Mouse (Mus musculus) lung, postnatal 14 days (tissue): ENCODE measurements around the gene Leng9.
"Not testable (repeated sequence)": the region's sequence is repeated elsewhere in the genome, so short reads cannot be mapped to it uniquely, and the experiment has no call there.

Experiments used
- DNase-seq: peaks from one replicate; pipeline ENCODE4 v3.0.0; 2021

Leng9 gene

GRCm38 (mm10) chr7:4150059-4150541 is at the start of gene Leng9:
TSS of gene Leng9 (minus strand) at chr7:4150374.
- DNase-seq: peak; percentile 46

GRCm38 (mm10) chr7:4178438-4178837 is 28.3 kb upstream of the Leng9 start:
- DNase-seq: peak; percentile 50

DNA sequence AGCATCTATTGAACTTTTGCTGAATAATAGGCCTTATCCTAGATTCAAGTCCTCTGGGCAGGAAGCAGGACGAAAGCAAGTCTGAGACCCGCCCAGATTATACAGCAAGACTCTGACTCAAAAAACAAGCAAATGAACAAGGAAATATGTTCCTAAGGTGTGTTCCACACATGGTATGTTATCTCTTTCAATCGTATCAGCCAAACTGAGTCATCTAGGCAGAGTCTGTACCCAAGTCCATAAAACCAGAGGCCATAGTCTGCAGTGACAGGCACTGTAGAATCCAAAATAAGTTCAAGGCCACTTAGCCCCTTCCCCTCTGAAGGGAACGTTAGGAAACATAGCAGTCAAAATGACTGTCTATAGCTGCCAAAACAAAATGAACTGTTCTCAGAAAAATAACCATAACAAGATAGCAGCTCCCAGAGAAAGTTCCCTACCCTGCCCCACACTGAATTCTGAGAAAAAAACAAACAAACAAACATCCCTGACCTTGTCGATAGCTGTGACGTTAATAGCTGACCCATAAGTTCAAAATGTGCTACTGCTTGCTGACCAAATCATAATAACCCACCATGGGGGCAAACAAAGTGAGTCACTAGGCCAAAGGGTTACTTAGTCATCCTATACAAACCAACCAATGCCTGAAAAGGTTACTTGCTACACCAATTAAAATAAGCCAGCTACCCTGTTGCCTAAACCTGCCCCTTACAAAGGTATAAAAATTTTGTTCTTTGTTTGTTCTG is 20.2 kb upstream of the Leng9 start:
- no peak for DNase-seq

DNA sequence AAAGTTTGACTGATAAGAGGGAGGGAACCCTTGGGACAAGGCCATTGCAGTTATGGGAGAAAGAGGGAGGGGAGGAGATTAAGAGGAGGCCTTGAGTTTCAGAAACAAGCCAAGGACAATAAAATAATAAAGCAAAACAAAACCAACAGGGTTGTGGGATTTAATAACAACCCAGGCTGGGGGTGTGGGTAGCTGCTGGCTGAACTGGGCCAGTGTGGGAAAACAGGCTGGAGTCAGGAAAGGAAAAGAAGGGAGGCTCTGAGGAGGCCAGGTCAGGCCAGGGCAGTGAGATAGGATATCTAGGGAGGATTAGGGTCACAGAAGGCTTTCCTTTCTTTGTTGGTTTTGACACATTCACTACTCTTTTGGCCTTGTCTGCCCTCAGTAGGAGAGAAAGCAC is 16.9 kb upstream of the Leng9 start:
- no peak for DNase-seq

DNA sequence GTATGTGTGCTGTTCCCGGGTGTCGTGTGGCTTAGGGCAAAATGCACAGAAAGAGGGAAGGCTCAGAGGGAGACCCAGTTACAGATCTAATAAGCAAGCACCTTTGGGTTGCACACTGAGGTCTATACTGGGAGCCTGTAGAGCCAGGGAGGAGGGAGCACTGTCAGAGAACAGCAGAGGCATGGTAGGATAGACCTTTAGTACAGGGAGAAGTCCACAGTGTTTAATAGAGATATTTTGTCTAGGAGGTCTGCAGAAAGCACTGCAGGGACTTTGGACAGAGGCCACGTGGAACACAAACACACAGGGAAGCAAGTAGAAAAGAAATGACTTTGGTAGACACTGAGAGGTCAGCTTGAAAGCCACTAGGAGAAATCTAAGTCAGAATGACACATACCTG is 15.1 kb upstream of the Leng9 start:
- no peak for DNase-seq

- DNase-seq: peak; percentile 62
These were observed 14.1 kb upstream of the Leng9 start, which contains the start of gene Cdc42ep5 for GRCm38 (mm10) chr7:4164090-4164910. TSS of gene Cdc42ep5 (minus strand) at chr7:4164860.

- DNase-seq: no peak
These were observed 13.4 kb upstream of the Leng9 start for GRCm38 (mm10) chr7:4163571-4164072.

DNA sequence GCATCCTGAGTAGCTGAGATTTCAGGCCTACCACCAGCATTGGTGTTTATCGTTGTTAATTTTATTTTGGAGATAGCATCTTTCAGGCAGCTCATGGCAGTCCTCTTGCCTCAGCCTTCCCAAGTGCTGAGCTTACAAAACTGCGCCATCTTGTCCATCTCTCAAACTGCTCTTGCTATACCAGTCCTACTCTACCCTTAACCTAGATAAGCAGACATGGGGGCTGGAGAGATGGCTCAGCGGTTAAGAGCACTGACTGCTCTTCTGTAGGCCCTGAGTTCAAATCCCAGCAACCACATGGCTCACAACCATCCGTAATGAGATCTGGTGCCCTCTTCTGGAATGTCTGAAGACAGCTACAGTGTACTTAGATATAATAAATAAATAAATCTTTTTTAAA is 11.4 kb upstream of the Leng9 start:
- not testable (repeated sequence) for DNase-seq

- no peak for DNase-seq
These were observed 4.8 kb upstream of the Leng9 start for GRCm38 (mm10) chr7:4154976-4155375.

DNA sequence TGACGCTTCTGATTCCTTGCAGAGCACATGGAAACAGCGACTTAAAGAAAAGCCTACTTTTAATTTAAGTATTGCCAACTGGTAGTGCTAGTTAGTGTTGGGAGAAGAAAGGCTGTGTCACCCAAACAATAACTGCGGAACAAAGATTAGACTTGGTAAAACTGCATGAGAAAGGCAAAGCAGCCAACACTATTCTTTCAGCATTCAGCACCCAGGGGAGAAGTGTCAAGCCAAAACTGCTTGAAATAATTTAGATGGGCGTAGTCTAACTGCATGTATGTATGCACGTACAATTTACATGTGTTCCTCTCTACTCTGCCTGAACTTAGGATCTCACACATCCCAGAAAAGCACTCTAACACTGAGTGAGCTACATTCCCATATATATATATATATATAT is 4.2 kb upstream of the Leng9 start:
- no peak for DNase-seq

GRCm38 (mm10) chr7:4151241-4151640 is 1.1 kb upstream of the Leng9 start:
- no peak for DNase-seq

- peak; percentile 47 for DNase-seq
These were observed 642 bp upstream of the Leng9 start for GRCm38 (mm10) chr7:4150811-4151221.

- peak; percentile 83 for DNase-seq
These were observed 742 bp downstream of the Leng9 start for GRCm38 (mm10) chr7:4149209-4150054.

GRCm38 (mm10) chr7:4148341-4149208 is 1.6 kb downstream of the Leng9 start:
- DNase-seq: no peak

GRCm38 (mm10) chr7:4147836-4148235 is 2.3 kb downstream of the Leng9 start:
- DNase-seq: no peak

- no peak for DNase-seq
These were observed 2.8 kb downstream of the Leng9 start for GRCm38 (mm10) chr7:4147371-4147770.

- no peak for DNase-seq
These were observed 3.7 kb downstream of the Leng9 start for GRCm38 (mm10) chr7:4146241-4147180.

GRCm38 (mm10) chr7:4145552-4146190 is 4.5 kb downstream of the Leng9 start:
- DNase-seq: peak; percentile 68

GRCm38 (mm10) chr7:4144766-4145551 is 5.2 kb downstream of the Leng9 start:
- DNase-seq: no peak
